Mouse (Mus musculus): Measurements from ENCODE around the gene Heyl.

GRCm38 (mm10) chr4:123211453-123211852 lies 21.9 kb upstream of the Heyl start:
- TF ChIP-seq CTCF (conservative IDR thresholded peaks at IDR 0.05; ENCODE audit: insufficient read depth, insufficient read length, low read depth, low read length) (no peak), POLR2A (IDR thresholded peaks at IDR 0.05; ENCODE audit: low read depth, low read length) (no peak)
